Mouse (Mus musculus) thymus, postnatal 4 days (tissue): ENCODE measurements at regions not wholly inside any gene's neighbourhood (a gene's known extent, or its start where the extent isn't known, plus 50 kb on each side); places are given as distances from the start of the nearest gene placed in this dataset.

Experiments
- DNase-seq: peaks from one replicate; pipeline ENCODE4 v3.0.0; 2021

GRCm38 (mm10) chr3:34219741-34220310 is 138.7 kb upstream of the Dnajc19 start:
- DNase-seq, result no peak

- no peak for DNase-seq
Observed at GRCm38 (mm10) chr3:34219096-34219495, 138.0 kb upstream of the Dnajc19 start.

- DNase-seq, result no peak
Observed at GRCm38 (mm10) chr3:34217911-34218310, 136.8 kb upstream of the Dnajc19 start.

- no peak for DNase-seq
Observed at GRCm38 (mm10) chr3:34214233-34214632, 133.1 kb upstream of the Dnajc19 start.

- no peak for DNase-seq
Observed at GRCm38 (mm10) chr3:34206454-34206853, 125.3 kb upstream of the Dnajc19 start.

- peak; percentile 8 for DNase-seq
Observed at GRCm38 (mm10) chr3:34198228-34198627, 117.1 kb upstream of the Dnajc19 start.

GRCm38 (mm10) chr3:34197163-34197455 is 116.0 kb upstream of the Dnajc19 start:
- no peak for DNase-seq

- DNase-seq, result no peak
Observed at GRCm38 (mm10) chr3:34196451-34197162, 115.5 kb upstream of the Dnajc19 start.

- DNase-seq, result no peak
Observed at GRCm38 (mm10) chr3:34195729-34196450, 114.8 kb upstream of the Dnajc19 start.

GRCm38 (mm10) chr3:34173416-34174097 is 92.4 kb upstream of the Dnajc19 start:
- no peak for DNase-seq

- DNase-seq, result no peak
Observed at GRCm38 (mm10) chr3:34172899-34173298, 91.8 kb upstream of the Dnajc19 start.

- no peak for DNase-seq
Observed at GRCm38 (mm10) chr3:34171893-34172292, 90.8 kb upstream of the Dnajc19 start.

GRCm38 (mm10) chr3:34168087-34168486 is 87.0 kb upstream of the Dnajc19 start:
- DNase-seq, result no peak

GRCm38 (mm10) chr3:34150036-34150435 is 68.9 kb upstream of the Dnajc19 start:
- DNase-seq, result no peak

GRCm38 (mm10) chr3:34143652-34144051 is 62.5 kb upstream of the Dnajc19 start:
- DNase-seq, result no peak

GRCm38 (mm10) chr3:34139227-34139626 is 58.1 kb upstream of the Dnajc19 start:
- no peak for DNase-seq

GRCm38 (mm10) chr3:34137984-34138383 is 56.9 kb upstream of the Dnajc19 start:
- DNase-seq, result no peak

GRCm38 (mm10) chr3:34136385-34136784 is 55.3 kb upstream of the Dnajc19 start:
- no peak for DNase-seq
